Mouse (Mus musculus) yolk sac, embryonic 10.5 days (tissue): ENCODE measurements around the gene Coq10a.

Experiments used
- DNase-seq: peaks from one replicate; pipeline ENCODE4 v3.0.0-alpha.2; 2017; ENCODE audit warnings: low spot score

The Coq10a gene

GRCm38 (mm10) chr10:128368402-128369217 lies at the start of gene Coq10a:
TSS of gene Coq10a (minus strand) at chr10:128368997.
- DNase-seq = peak; percentile 90

- DNase-seq = no peak
Observed at GRCm38 (mm10) chr10:128414848-128415247, 46.1 kb upstream of the Coq10a start.

GRCm38 (mm10) chr10:128413076-128413475 lies 44.3 kb upstream of the Coq10a start:
- DNase-seq = no peak

GRCm38 (mm10) chr10:128412558-128412957 lies 43.8 kb upstream of the Coq10a start:
- DNase-seq = no peak

GRCm38 (mm10) chr10:128412055-128412381 lies 43.2 kb upstream of the Coq10a start:
- no peak for DNase-seq

GRCm38 (mm10) chr10:128411211-128412054 lies 42.6 kb upstream of the Coq10a start, which contains the start of the genes Nabp2 and Rnf41:
TSS of gene Nabp2 (minus strand) at chr10:128411492.
TSS of gene Rnf41 (plus strand) at chr10:128411657.
- DNase-seq = peak; percentile 98

- no peak for DNase-seq
Observed at GRCm38 (mm10) chr10:128410560-128410845, 41.7 kb upstream of the Coq10a start.

- DNase-seq = peak; percentile 98
Observed at GRCm38 (mm10) chr10:128409692-128410559, 41.1 kb upstream of the Coq10a start.

GRCm38 (mm10) chr10:128408591-128409535 lies 40.1 kb upstream of the Coq10a start:
- no peak for DNase-seq

- no peak for DNase-seq
Observed at GRCm38 (mm10) chr10:128403931-128404330, 35.1 kb upstream of the Coq10a start.

- no peak for DNase-seq
Observed at GRCm38 (mm10) chr10:128401638-128402037, 32.8 kb upstream of the Coq10a start.

GRCm38 (mm10) chr10:128401056-128401455 lies 32.3 kb upstream of the Coq10a start, which contains the start of gene Slc39a5:
TSS of gene Slc39a5 (minus strand) at chr10:128401229.
- DNase-seq = peak; percentile 80

GRCm38 (mm10) chr10:128400338-128400737 lies 31.5 kb upstream of the Coq10a start:
- DNase-seq = peak; percentile 91

GRCm38 (mm10) chr10:128397466-128397865 lies 28.7 kb upstream of the Coq10a start:
- DNase-seq = no peak

GRCm38 (mm10) chr10:128396716-128397264 lies 28.0 kb upstream of the Coq10a start:
- peak; percentile 76 for DNase-seq

- peak; percentile 74 for DNase-seq
Observed at GRCm38 (mm10) chr10:128396017-128396673, 27.3 kb upstream of the Coq10a start.

GRCm38 (mm10) chr10:128391850-128392249 lies 23.1 kb upstream of the Coq10a start:
- no peak for DNase-seq

- no peak for DNase-seq
Observed at GRCm38 (mm10) chr10:128390366-128390765, 21.6 kb upstream of the Coq10a start.

GRCm38 (mm10) chr10:128389570-128389969 lies 20.8 kb upstream of the Coq10a start:
- no peak for DNase-seq

- DNase-seq = no peak
Observed at GRCm38 (mm10) chr10:128388941-128389340, 20.1 kb upstream of the Coq10a start.
